Mouse (Mus musculus): Measurements from ENCODE around the gene Dnajb12. TPM values are rescaled to one million over a fixed set of nuclear protein-coding genes. Genes with fewer than 3 reads are reported as not detected.

Gene Dnajb12
- polyA plus RNA-seq, 1 experiment from 2014 or later = 36.0 TPM

- no peak overlapping the region for H3K9ac ChIP-seq (ENCODE audit: low read depth, low read length)
- ATAC-seq (ENCODE audit: low FRiP score, low TSS enrichment) = no peak
- no peak overlapping the region for H3K4me2 ChIP-seq (replicated peaks; ENCODE audit: low read depth, low read length)
- peak overlapping the region; percentile 79 for H3K27ac ChIP-seq (ENCODE audit: low read depth, low read length)
- no peak overlapping the region for H3K4me3 ChIP-seq (ENCODE audit: low read length)
- no peaks in the 10 kb centered on the region for H3K27me3 ChIP-seq (ENCODE audit: control insufficient read depth, insufficient read depth, low read length)
- no peaks in the 10 kb centered on the region for H3K36me3 ChIP-seq (ENCODE audit: control insufficient read depth, insufficient read depth, low read length)
- peaks cover 59% of the 10 kb centered on the region for H3K4me1 ChIP-seq (ENCODE audit: control insufficient read depth, insufficient read depth, low read length)
- no peaks in the 10 kb centered on the region for H3K9me3 ChIP-seq (ENCODE audit: control insufficient read depth, low read length)
- 40% methylated on average over 3 of the region's 3 CpGs for WGBS
Observed at GRCm38 (mm10) chr10:59907080-59907609, 27.8 kb downstream of the Dnajb12 start.

- 43% methylated on average over 7 of the region's 7 CpGs for WGBS
- peaks cover 53% of the 10 kb centered on the region for H3K4me1 ChIP-seq (ENCODE audit: control insufficient read depth, insufficient read depth, low read length)
- no peaks in the 10 kb centered on the region for H3K27me3 ChIP-seq (ENCODE audit: control insufficient read depth, insufficient read depth, low read length)
- H3K9me3 ChIP-seq (ENCODE audit: control insufficient read depth, low read length) = no peaks in the 10 kb centered on the region
- no peaks in the 10 kb centered on the region for H3K36me3 ChIP-seq (ENCODE audit: control insufficient read depth, insufficient read depth, low read length)
- H3K4me3 ChIP-seq (ENCODE audit: low read length) = no peak overlapping the region
- H3K4me2 ChIP-seq (replicated peaks; ENCODE audit: low read depth, low read length) = no peak overlapping the region; the same call in 1 of the 2 replicates
- peak overlapping the region; percentile 79 for H3K27ac ChIP-seq (ENCODE audit: low read depth, low read length)
- H3K9ac ChIP-seq (ENCODE audit: low read depth, low read length) = no peak overlapping the region
- ATAC-seq (ENCODE audit: low FRiP score, low TSS enrichment) = peak; percentile 45
Observed at GRCm38 (mm10) chr10:59907695-59908299, 28.4 kb downstream of the Dnajb12 start.

- Histone ChIP-seq H3K27ac (ENCODE audit: low read depth, low read length) (peak overlapping the region; percentile 79; the same call in 1 of the 2 replicates), H3K4me2 (replicated peaks; ENCODE audit: low read depth, low read length) (no peak overlapping the region), H3K27me3 (ENCODE audit: control insufficient read depth, insufficient read depth, low read length) (no peaks in the 10 kb centered on the region), H3K36me3 (ENCODE audit: control insufficient read depth, insufficient read depth, low read length) (no peaks in the 10 kb centered on the region), H3K9ac (ENCODE audit: low read depth, low read length) (no peak overlapping the region), H3K4me1 (ENCODE audit: control insufficient read depth, insufficient read depth, low read length) (peaks cover 45% of the 10 kb centered on the region), H3K4me3 (ENCODE audit: low read length) (no peak overlapping the region), H3K9me3 (ENCODE audit: control insufficient read depth, low read length) (no peaks in the 10 kb centered on the region)
- no peak for ATAC-seq (ENCODE audit: low FRiP score, low TSS enrichment)
- 50% methylated on average over 7 of the region's 7 CpGs for WGBS
Observed at GRCm38 (mm10) chr10:59908776-59909315, 29.5 kb downstream of the Dnajb12 start.

- no peak overlapping the region for H3K9ac ChIP-seq (ENCODE audit: low read depth, low read length)
- no peak overlapping the region for H3K4me3 ChIP-seq (ENCODE audit: low read length)
- H3K27me3 ChIP-seq (ENCODE audit: control insufficient read depth, insufficient read depth, low read length) = no peaks in the 10 kb centered on the region
- WGBS = 5% methylated on average over 14 of the region's 14 CpGs
- peaks cover 45% of the 10 kb centered on the region for H3K4me1 ChIP-seq (ENCODE audit: control insufficient read depth, insufficient read depth, low read length)
- H3K9me3 ChIP-seq (ENCODE audit: control insufficient read depth, low read length) = no peaks in the 10 kb centered on the region
- ATAC-seq (ENCODE audit: low FRiP score, low TSS enrichment) = peak; percentile 11; the same call in 1 of the 2 replicates
- H3K27ac ChIP-seq (ENCODE audit: low read depth, low read length) = peak overlapping the region; percentile 79; the same call in 1 of the 2 replicates
- no peaks in the 10 kb centered on the region for H3K36me3 ChIP-seq (ENCODE audit: control insufficient read depth, insufficient read depth, low read length)
- H3K4me2 ChIP-seq (replicated peaks; ENCODE audit: low read depth, low read length) = no peak overlapping the region; the same call in 1 of the 2 replicates
Observed at GRCm38 (mm10) chr10:59909357-59909847, 30.0 kb downstream of the Dnajb12 start.

- H3K9me3 ChIP-seq (ENCODE audit: control insufficient read depth, low read length) = no peaks in the 10 kb centered on the region
- H3K36me3 ChIP-seq (ENCODE audit: control insufficient read depth, insufficient read depth, low read length) = no peaks in the 10 kb centered on the region
- H3K9ac ChIP-seq (ENCODE audit: low read depth, low read length) = peak overlapping the region; percentile 47; the same call in 1 of the 2 replicates
- H3K4me1 ChIP-seq (ENCODE audit: control insufficient read depth, insufficient read depth, low read length) = peaks cover 48% of the 10 kb centered on the region
- no peak overlapping the region for H3K4me3 ChIP-seq (ENCODE audit: low read length)
- no peaks in the 10 kb centered on the region for H3K27me3 ChIP-seq (ENCODE audit: control insufficient read depth, insufficient read depth, low read length)
- H3K4me2 ChIP-seq (replicated peaks; ENCODE audit: low read depth, low read length) = peak overlapping the region; percentile 36; the same call in 1 of the 2 replicates
- peak overlapping the region; percentile 42; the same call in 1 of the 2 replicates for H3K27ac ChIP-seq (ENCODE audit: low read depth, low read length)
- WGBS = 17% methylated on average over 6 of the region's 6 CpGs
- no peak for ATAC-seq (ENCODE audit: low FRiP score, low TSS enrichment)
Observed at GRCm38 (mm10) chr10:59911091-59911490, 31.7 kb downstream of the Dnajb12 start.

- Histone ChIP-seq H3K36me3 (ENCODE audit: control insufficient read depth, insufficient read depth, low read length) (no peaks in the 10 kb centered on the region), H3K4me3 (ENCODE audit: low read length) (no peak overlapping the region), H3K4me2 (replicated peaks; ENCODE audit: low read depth, low read length) (peak overlapping the region; percentile 36), H3K9me3 (ENCODE audit: control insufficient read depth, low read length) (no peaks in the 10 kb centered on the region), H3K27ac (ENCODE audit: low read depth, low read length) (peak overlapping the region; percentile 42; the same call in 1 of the 2 replicates), H3K4me1 (ENCODE audit: control insufficient read depth, insufficient read depth, low read length) (peaks cover 53% of the 10 kb centered on the region), H3K27me3 (ENCODE audit: control insufficient read depth, insufficient read depth, low read length) (no peaks in the 10 kb centered on the region), H3K9ac (ENCODE audit: low read depth, low read length) (peak overlapping the region; percentile 47)
- peak; percentile 13; the same call in 1 of the 2 replicates for ATAC-seq (ENCODE audit: low FRiP score, low TSS enrichment)
- 2% methylated on average over 25 of the region's 25 CpGs for WGBS
Observed at GRCm38 (mm10) chr10:59911561-59912198, 32.3 kb downstream of the Dnajb12 start.

GRCm38 (mm10) chr10:59915196-59915962, 36.0 kb downstream of the Dnajb12 start:
- no peak overlapping the region for H3K27ac ChIP-seq (ENCODE audit: low read depth, low read length)
- H3K4me2 ChIP-seq (replicated peaks; ENCODE audit: low read depth, low read length) = no peak overlapping the region
- no peak overlapping the region for H3K4me3 ChIP-seq (ENCODE audit: low read length)
- no peaks in the 10 kb centered on the region for H3K27me3 ChIP-seq (ENCODE audit: control insufficient read depth, insufficient read depth, low read length)
- 87% methylated on average over 8 of the region's 8 CpGs for WGBS
- H3K9ac ChIP-seq (ENCODE audit: low read depth, low read length) = no peak overlapping the region
- H3K36me3 ChIP-seq (ENCODE audit: control insufficient read depth, insufficient read depth, low read length) = no peaks in the 10 kb centered on the region
- no peak for ATAC-seq (ENCODE audit: low FRiP score, low TSS enrichment)
- H3K9me3 ChIP-seq (ENCODE audit: control insufficient read depth, low read length) = no peaks in the 10 kb centered on the region
- H3K4me1 ChIP-seq (ENCODE audit: control insufficient read depth, insufficient read depth, low read length) = peaks cover 30% of the 10 kb centered on the region

GRCm38 (mm10) chr10:59916159-59916558, 36.8 kb downstream of the Dnajb12 start:
- Histone ChIP-seq H3K4me2 (replicated peaks; ENCODE audit: low read depth, low read length) (peak overlapping the region; percentile 37), H3K4me3 (ENCODE audit: low read length) (peak overlapping the region; percentile 18; the same call in 1 of the 2 replicates), H3K9me3 (ENCODE audit: control insufficient read depth, low read length) (no peaks in the 10 kb centered on the region), H3K27me3 (ENCODE audit: control insufficient read depth, insufficient read depth, low read length) (no peaks in the 10 kb centered on the region), H3K4me1 (ENCODE audit: control insufficient read depth, insufficient read depth, low read length) (peaks cover 28% of the 10 kb centered on the region), H3K9ac (ENCODE audit: low read depth, low read length) (0 out of 2 replicates have a peak overlapping the region, but pooled peaks have one; percentile 20), H3K36me3 (ENCODE audit: control insufficient read depth, insufficient read depth, low read length) (no peaks in the 10 kb centered on the region), H3K27ac (ENCODE audit: low read depth, low read length) (peak overlapping the region; percentile 25)
- 3% methylated on average over 4 of the region's 4 CpGs for WGBS
- ATAC-seq (ENCODE audit: low FRiP score, low TSS enrichment) = no peak

Data from kidney, embryonic 14.5 days (tissue).